8 mouse cellular contexts compared by ENCODE assay signal in genomic region chr15:84662952-84663684, GRCm38 (mm10). TPM values are rescaled to one million over a fixed set of nuclear protein-coding genes. Genes with fewer than 3 reads are reported as not detected.
DNase-seq lines count a peak whose midpoint lies in the region; ATAC-seq lines count a peak whose summit lies in the region.

No protein-coding gene starts in this region.

- H3K4me1 ChIP-seq in hindbrain, embryonic 15.5 days (replicated peaks) = peaks cover 41% of the 10 kb centered on the region
- H3K4me1 ChIP-seq in limb, embryonic 15.5 days = peaks cover 27% of the 10 kb centered on the region
- H3K4me1 ChIP-seq in midbrain, embryonic 14.5 days (ENCODE audit: control insufficient read depth, insufficient read depth, low read length) = peaks cover 26% of the 10 kb centered on the region

- peak overlapping the region; percentile 76 for H3K9ac ChIP-seq in hindbrain, embryonic 15.5 days
- peak overlapping the region; percentile 39; the same call in 1 of the 2 replicates for H3K9ac ChIP-seq in limb, embryonic 15.5 days
- H3K9ac ChIP-seq in midbrain, embryonic 14.5 days (replicated peaks; ENCODE audit: low read length) = peak overlapping the region; percentile 62

- no peaks in the 10 kb centered on the region for H3K9me3 ChIP-seq in hindbrain, embryonic 15.5 days
- no peaks in the 10 kb centered on the region for H3K9me3 ChIP-seq in limb, embryonic 15.5 days
- H3K9me3 ChIP-seq in midbrain, embryonic 14.5 days (ENCODE audit: control insufficient read depth, low read length) = no peaks in the 10 kb centered on the region

- peak overlapping the region; percentile 73 for H3K4me2 ChIP-seq in hindbrain, embryonic 15.5 days
- H3K4me2 ChIP-seq in limb, embryonic 15.5 days = peak overlapping the region; percentile 87
- H3K4me2 ChIP-seq in midbrain, embryonic 14.5 days (ENCODE audit: low read length) = peak overlapping the region; percentile 77

- peak overlapping the region; percentile 66 for H3K4me3 ChIP-seq in hindbrain, embryonic 15.5 days
- H3K4me3 ChIP-seq in limb, embryonic 15.5 days = peak overlapping the region; percentile 56
- peak overlapping the region; percentile 60 for H3K4me3 ChIP-seq in midbrain, embryonic 14.5 days (replicated peaks; ENCODE audit: low read depth, low read length)

- no peaks in the 10 kb centered on the region for H3K36me3 ChIP-seq in hindbrain, embryonic 15.5 days
- no peaks in the 10 kb centered on the region for H3K36me3 ChIP-seq in limb, embryonic 15.5 days
- no peaks in the 10 kb centered on the region for H3K36me3 ChIP-seq in midbrain, embryonic 14.5 days (ENCODE audit: control insufficient read depth, insufficient read depth, low read length)

- WGBS in hindbrain, embryonic 15.5 days = 1% methylated on average over 56 of the region's 56 CpGs
- WGBS in limb, embryonic 15.5 days = under 1% methylated on average over 56 of the region's 56 CpGs
- WGBS in midbrain, embryonic 14.5 days = under 1% methylated on average over 55 of the region's 56 CpGs

- peak; percentile 71 for ATAC-seq in hindbrain, embryonic 15.5 days (ENCODE audit: low FRiP score, low read depth)
- peak; percentile 61 for ATAC-seq in limb, embryonic 15.5 days (ENCODE audit: insufficient number of reproducible peaks, low FRiP score, low TSS enrichment, low read depth)
- peak; percentile 68 for ATAC-seq in midbrain, embryonic 14.5 days (ENCODE audit: low FRiP score, low TSS enrichment)

- H3K27me3 ChIP-seq in hindbrain, embryonic 15.5 days = no peaks in the 10 kb centered on the region
- H3K27me3 ChIP-seq in limb, embryonic 15.5 days = peaks cover 8% of the 10 kb centered on the region; the same call in 1 of the 2 replicates
- no peaks in the 10 kb centered on the region for H3K27me3 ChIP-seq in midbrain, embryonic 14.5 days (ENCODE audit: control insufficient read depth, insufficient read depth, low read length)

- H3K27ac ChIP-seq in hindbrain, embryonic 15.5 days (replicated peaks) = peak overlapping the region; percentile 74
- no peak overlapping the region for H3K27ac ChIP-seq in limb, embryonic 15.5 days
- peak overlapping the region; percentile 41 for H3K27ac ChIP-seq in midbrain, embryonic 14.5 days (replicated peaks; ENCODE audit: low read depth, low read length)

- DNase-seq in cerebellum, adult 18-20 months = peak; percentile 36 to 43
- no peak for DNase-seq in cerebellum, adult 9-10 months
- peak; percentile 63 for DNase-seq in brain, adult 2 months (ENCODE audit: low read depth, low spot score)
- DNase-seq in gastrocnemius, adult 18-20 months (ENCODE audit: low spot score) = peak; percentile 68
- DNase-seq in midbrain, embryonic 14.5 days = peak; percentile 84
- peak; percentile 56 to 61 for DNase-seq in spleen, postnatal 36 days (ENCODE audit: low spot score in 2 of 2)

RNA-seq across cellular contexts. Expression of gene Prr5, which starts 6.3 kb away (rescaled TPM):
- total RNA-seq in gastrocnemius, adult 18-20 months (2021) = 1 to 10 TPM; 2.4 to 3.2 TPM
- polyA plus RNA-seq in hindbrain, embryonic 15.5 days (2015; fragmentation: Nextera tagmentation; extraction: Ambion mirVana) = 27.1 and 31.3 TPM in 2 replicates
- polyA plus RNA-seq in limb, embryonic 15.5 days (2015; fragmentation: Nextera tagmentation; extraction: Ambion mirVana) = 34.5 and 36.3 TPM in 2 replicates
- polyA plus RNA-seq in midbrain, embryonic 14.5 days (2014; fragmentation: Nextera tagmentation; extraction: Ambion mirVana) = 19.5 and 19.9 TPM in 2 replicates

RNA-seq across cellular contexts. Expression of gene Arhgap8, which starts 56.7 kb away (rescaled TPM):
- under 1 TPM in 1 of 2 experiments, not detected in 1; 0.14 TPM for total RNA-seq in gastrocnemius, adult 18-20 months (2021)
- 0.75 and 0.92 TPM in 2 replicates for polyA plus RNA-seq in hindbrain, embryonic 15.5 days (2015; fragmentation: Nextera tagmentation; extraction: Ambion mirVana)
- 6.1 and 6.6 TPM in 2 replicates for polyA plus RNA-seq in limb, embryonic 15.5 days (2015; fragmentation: Nextera tagmentation; extraction: Ambion mirVana)
- polyA plus RNA-seq in midbrain, embryonic 14.5 days (2014; fragmentation: Nextera tagmentation; extraction: Ambion mirVana) = 0.46 TPM in 1 of 2 replicates, not detected in the other
